Mouse (Mus musculus) heart, postnatal 0 days (tissue): Measurements from ENCODE around the gene Fgl2.

Source experiments
- CTCF ChIP-seq: IDR thresholded peaks from 2 replicates; pipeline ENCODE4 v1.5.1; 2016; ENCODE audit warnings: antibody characterized with exemption, control low read depth, low read depth
- EP300 ChIP-seq: IDR thresholded peaks from 2 replicates; pipeline ENCODE4 v1.6.1; 2016; ENCODE audit warnings: antibody characterized with exemption, low read depth

DNA sequence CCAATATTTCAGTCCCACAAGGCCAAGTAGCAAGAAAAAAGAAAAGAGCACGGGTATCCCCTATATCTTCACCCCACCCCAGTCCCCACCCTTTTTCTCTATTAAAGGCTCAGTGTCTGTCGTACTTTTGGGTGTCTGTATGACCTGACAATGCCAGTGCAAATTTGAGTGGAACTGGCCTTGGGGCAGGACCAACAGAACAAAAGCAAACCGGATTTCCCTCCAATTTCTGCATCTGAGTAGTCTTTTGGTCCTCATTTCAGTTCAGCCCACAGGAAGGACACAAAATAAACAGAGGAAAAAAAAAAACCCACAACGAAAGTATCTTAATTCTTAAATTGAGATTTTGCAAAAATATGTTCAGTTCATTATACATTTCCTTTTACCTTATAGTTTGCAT, 46.2 kb downstream of the Fgl2 start:
- TF ChIP-seq CTCF (no peak), EP300 (no peak)
